Mouse (Mus musculus) midbrain, embryonic 16.5 days (tissue): ENCODE data around the gene Fam181b. TPM values are rescaled to one million over a fixed set of nuclear protein-coding genes. Genes with fewer than 3 reads are reported as not detected.
A peak's percentile ranks its signal among the peaks of the same experiment; 100 is the strongest.

Experiments
- ATAC-seq: fragments of 200-750 bp; cut with Nextera tagmentation; 2 replicates; pipeline ENCODE4 v1.8.0; 2017; ENCODE audit warnings: moderate TSS enrichment
- H3K27ac ChIP-seq: fragments of 300-500 bp; sonication (generic); 2 replicates; pipeline ENCODE4 v1.5.1; 2014; ENCODE audit warnings: mild to moderate bottlenecking, low read length, mixed read lengths
- H3K27me3 ChIP-seq: fragments of 300-500 bp; sonication (generic); 2 replicates; pipeline ENCODE4 v1.6.1; 2014; ENCODE audit warnings: low read depth, low read length, mixed read lengths; ENCODE audit not compliant: control insufficient read depth, insufficient read depth
- H3K36me3 ChIP-seq: fragments of 300-500 bp; sonication (generic); 2 replicates; pipeline ENCODE4 v1.6.1; 2014; ENCODE audit warnings: mild to moderate bottlenecking, low read length, moderate library complexity, mixed read lengths; ENCODE audit not compliant: control insufficient read depth, insufficient read depth
- H3K4me1 ChIP-seq: fragments of 300-500 bp; sonication (generic); 2 replicates; pipeline ENCODE4 v1.6.1; 2014; ENCODE audit warnings: mild to moderate bottlenecking, low read length, mixed read lengths; ENCODE audit not compliant: control insufficient read depth, insufficient read depth
- H3K4me2 ChIP-seq: fragments of 300-500 bp; sonication (generic); 2 replicates; pipeline ENCODE4 v1.6.1; 2014; ENCODE audit warnings: mild to moderate bottlenecking, low read length, mixed read lengths
- H3K4me3 ChIP-seq: fragments of 300-500 bp; sonication (generic); 2 replicates; pipeline ENCODE4 v1.5.1; 2014; ENCODE audit warnings: low read depth, mild to moderate bottlenecking, low read length, moderate library complexity, mixed read lengths
- H3K9ac ChIP-seq: fragments of 300-500 bp; sonication (generic); 2 replicates; pipeline ENCODE4 v1.6.1; 2014; ENCODE audit warnings: low read depth, low read length, mixed read lengths
- H3K9me3 ChIP-seq: fragments of 300-500 bp; sonication (generic); replicated peaks from 2 replicates; pipeline ENCODE4 v1.6.1; 2014; ENCODE audit warnings: mild to moderate bottlenecking, low read length, mixed read lengths; ENCODE audit not compliant: control insufficient read depth, poor library complexity, severe bottlenecking
- WGBS: fragments of 180-500 bp; shearing (Covaris S2); extraction: QIAGEN DNeasy Blood & Tissue Kit; methylation state at CpG from one replicate; pipeline ENCODE4 v1.1.7; 2014; 5-methylcytosine and 5-hydroxymethylcytosine counted together
- polyA plus RNA-seq: library from polyadenylated mRNA; unstranded; fragments of >200 nt; fragmentation: Nextera tagmentation; extraction: Ambion mirVana; gene quantifications from 2 replicates; pipeline ENCODE4 v1.2.1, GENCODE M21; 2015

Gene Fam181b
- 28.0 and 33.6 TPM in 2 replicates for polyA plus RNA-seq

GRCm38 (mm10) chr7:93079785-93080730 is at the start of gene Fam181b:
Gene Fam181b, plus strand, starts transcription at chr7:93079865.
- H3K9ac ChIP-seq: peak within 1 kb of the TSS; percentile 80

DNA sequence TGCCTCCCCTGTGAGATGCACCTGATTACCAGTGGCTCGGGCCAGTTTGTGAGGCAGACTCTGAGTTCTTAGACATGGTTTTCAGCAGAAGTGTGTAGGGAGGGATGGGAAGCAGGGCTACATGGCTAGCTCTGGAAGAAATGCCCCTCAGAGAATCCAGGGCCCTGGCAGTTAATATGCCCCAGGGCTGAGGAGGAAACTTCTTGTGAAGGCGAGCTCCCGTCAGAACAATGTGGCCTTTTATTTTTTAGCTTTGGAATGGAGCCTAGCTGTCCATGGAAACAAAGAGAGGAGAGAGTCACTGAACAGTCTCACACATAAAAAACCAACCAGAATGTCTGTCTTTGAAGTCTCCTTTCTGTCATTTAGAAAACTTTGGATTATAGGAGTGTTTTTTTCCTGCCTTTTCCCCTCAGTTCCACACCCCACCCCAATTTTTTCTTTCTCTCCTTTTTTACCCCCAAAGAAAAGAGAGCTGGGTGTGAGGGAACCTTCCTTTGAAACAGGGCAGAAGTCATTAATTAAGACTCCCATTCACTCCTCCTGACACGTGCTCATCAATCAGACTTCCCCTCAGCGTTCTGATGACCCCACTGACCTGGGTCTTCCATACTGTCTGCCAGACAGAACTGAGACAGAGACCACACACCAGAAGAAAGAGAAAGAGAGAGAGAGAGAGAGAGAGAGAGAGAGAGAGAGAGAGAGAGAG is 41.7 kb upstream of the Fam181b start:
- Histone ChIP-seq H3K4me3 (no peak overlapping the region), H3K36me3 (no peaks in the 10 kb centered on the region), H3K4me2 (no peak overlapping the region), H3K27me3 (no peaks in the 10 kb centered on the region), H3K27ac (no peak overlapping the region), H3K9ac (no peak overlapping the region), H3K4me1 (no peaks in the 10 kb centered on the region), H3K9me3 (no peaks in the 10 kb centered on the region)
- 9% methylated on average over 5 of the region's 5 CpGs for WGBS
- peak; percentile 72 for ATAC-seq

More at GRCm38 (mm10) chr7:93079785-93080730, at the start of gene Fam181b:
- Histone ChIP-seq H3K9me3 (no peaks in the 10 kb centered on the region), H3K4me3 (peak within 1 kb of the TSS; percentile 68), H3K27ac (peak within 1 kb of the TSS; percentile 85), H3K36me3 (no peaks in the 10 kb centered on the region), H3K4me1 (peaks cover 24% of the 10 kb centered on the region), H3K27me3 (no peaks in the 10 kb centered on the region), H3K4me2 (peak within 1 kb of the TSS; percentile 83)
- under 1% methylated on average over 94 of the region's 96 CpGs for WGBS
- ATAC-seq: peak; percentile 96

DNA sequence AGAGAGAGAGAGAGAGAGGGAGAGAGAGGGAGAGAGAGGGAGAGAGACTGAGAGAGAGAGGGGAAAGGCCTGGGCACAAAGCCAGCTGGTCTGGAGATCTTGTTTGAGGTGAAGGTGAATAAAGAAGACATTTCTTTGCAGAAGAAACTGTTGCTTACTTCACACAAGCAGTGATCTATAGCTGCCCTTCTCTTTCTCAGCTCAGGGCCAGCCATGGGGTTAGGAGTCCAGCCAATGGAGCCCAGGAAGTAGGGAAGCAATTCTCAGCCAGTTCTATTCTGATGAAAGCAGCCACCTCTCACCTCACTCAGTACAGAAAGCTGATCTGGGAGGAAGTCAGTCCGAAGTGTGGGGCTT is 41.2 kb upstream of the Fam181b start:
- Histone ChIP-seq H3K27me3 (no peaks in the 10 kb centered on the region), H3K9me3 (no peaks in the 10 kb centered on the region), H3K4me1 (no peaks in the 10 kb centered on the region), H3K27ac (no peak overlapping the region), H3K9ac (no peak overlapping the region), H3K4me2 (no peak overlapping the region), H3K36me3 (no peaks in the 10 kb centered on the region), H3K4me3 (no peak overlapping the region)
- WGBS: 36% methylated on average over 1 of the region's 1 CpGs
- ATAC-seq: no peak; the same call in 1 of the 2 replicates

GRCm38 (mm10) chr7:93039542-93039941 is 40.1 kb upstream of the Fam181b start:
- Histone ChIP-seq H3K4me2 (no peak overlapping the region), H3K36me3 (no peaks in the 10 kb centered on the region), H3K4me3 (no peak overlapping the region), H3K9me3 (no peaks in the 10 kb centered on the region), H3K27me3 (no peaks in the 10 kb centered on the region), H3K27ac (no peak overlapping the region), H3K9ac (no peak overlapping the region), H3K4me1 (no peaks in the 10 kb centered on the region)
- 89% methylated on average over 3 of the region's 3 CpGs for WGBS
- ATAC-seq: no peak

GRCm38 (mm10) chr7:93044359-93044758 is 35.3 kb upstream of the Fam181b start:
- H3K4me3 ChIP-seq: no peak overlapping the region
- no peak overlapping the region for H3K27ac ChIP-seq
- no peaks in the 10 kb centered on the region for H3K36me3 ChIP-seq
- no peaks in the 10 kb centered on the region for H3K4me1 ChIP-seq
- H3K9me3 ChIP-seq: no peaks in the 10 kb centered on the region
- H3K27me3 ChIP-seq: no peaks in the 10 kb centered on the region
- no peak overlapping the region for H3K9ac ChIP-seq
- no peak overlapping the region for H3K4me2 ChIP-seq
- WGBS: 59% methylated on average over 3 of the region's 3 CpGs
- no peak for ATAC-seq

- Histone ChIP-seq H3K4me1 (no peaks in the 10 kb centered on the region), H3K27ac (no peak overlapping the region), H3K4me2 (no peak overlapping the region), H3K36me3 (no peaks in the 10 kb centered on the region), H3K27me3 (no peaks in the 10 kb centered on the region), H3K4me3 (no peak overlapping the region), H3K9ac (no peak overlapping the region), H3K9me3 (no peaks in the 10 kb centered on the region)
- no peak for ATAC-seq
- WGBS: 100% methylated on average over 1 of the region's 1 CpGs
Measured at GRCm38 (mm10) chr7:93044788-93045187, 34.9 kb upstream of the Fam181b start.

- 0 out of 2 replicates have a peak, but pooled peaks cover 3% of the 10 kb centered on the region for H3K9me3 ChIP-seq
- H3K27me3 ChIP-seq: no peaks in the 10 kb centered on the region
- no peak overlapping the region for H3K4me3 ChIP-seq
- no peaks in the 10 kb centered on the region for H3K36me3 ChIP-seq
- ATAC-seq: no peak
- H3K4me1 ChIP-seq: peaks cover 8% of the 10 kb centered on the region
- H3K9ac ChIP-seq: no peak overlapping the region
- no peak overlapping the region for H3K27ac ChIP-seq
- no peak overlapping the region for H3K4me2 ChIP-seq
Measured at GRCm38 (mm10) chr7:93060831-93061230, 18.8 kb upstream of the Fam181b start.

GRCm38 (mm10) chr7:93061747-93062146 is 17.9 kb upstream of the Fam181b start:
- peak; percentile 85 for ATAC-seq
- Histone ChIP-seq H3K4me3 (no peak overlapping the region), H3K9me3 (0 out of 2 replicates have a peak, but pooled peaks cover 3% of the 10 kb centered on the region), H3K9ac (no peak overlapping the region), H3K4me2 (no peak overlapping the region), H3K27ac (0 out of 2 replicates have a peak overlapping the region, but pooled peaks have one; percentile 18), H3K36me3 (no peaks in the 10 kb centered on the region), H3K4me1 (peaks cover 8% of the 10 kb centered on the region), H3K27me3 (no peaks in the 10 kb centered on the region)
- WGBS: 11% methylated on average over 3 of the region's 3 CpGs
